Mouse (Mus musculus) layer of hippocampus, adult 9-11 months (tissue): ENCODE measurements at regions not wholly inside any gene's neighbourhood (a gene's known extent, or its start where the extent isn't known, plus 50 kb on each side); places are given as distances from the start of the nearest gene placed in this dataset.
"Not testable (repeated sequence)": the region's sequence is repeated elsewhere in the genome, so short reads cannot be mapped to it uniquely, and the experiment has no call there.

Experiments
- DNase-seq: peaks from one replicate; pipeline ENCODE4 v3.0.0; 2022

DNA sequence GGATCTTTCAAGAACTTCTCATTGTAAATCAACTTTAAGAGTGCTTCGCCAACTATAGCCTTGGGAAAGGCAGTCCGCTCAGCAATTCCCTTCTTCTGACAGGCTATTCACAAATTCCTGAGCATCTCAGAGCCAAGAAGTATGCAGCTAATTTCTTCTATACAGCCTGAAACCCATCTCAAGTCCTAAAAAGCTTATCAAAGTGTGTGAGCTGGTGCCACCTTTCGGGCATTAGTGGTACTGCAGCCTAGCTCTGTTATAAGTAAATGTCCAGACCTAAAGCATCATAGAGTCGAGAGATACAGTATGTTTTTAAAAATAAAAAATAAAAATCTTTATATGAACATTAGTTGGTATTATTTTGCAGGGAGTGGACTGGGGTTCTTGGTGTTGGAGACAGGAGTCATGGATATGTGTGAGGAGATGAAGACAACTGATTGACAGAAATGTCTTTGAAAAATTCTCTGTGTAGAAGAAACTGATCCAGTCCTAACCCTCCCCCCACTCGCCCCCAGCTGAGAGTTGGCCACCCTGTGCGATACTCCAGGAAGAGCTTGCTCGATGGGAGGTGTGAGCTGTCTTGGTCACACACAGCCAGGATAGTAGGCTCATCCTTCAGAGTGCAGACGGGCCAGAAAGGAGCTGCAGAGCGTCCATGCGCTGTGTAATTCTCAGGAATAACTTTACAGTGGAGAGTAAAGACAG is 56.4 kb downstream of the Bod1 start:
- DNase-seq: peak; percentile 67

DNA sequence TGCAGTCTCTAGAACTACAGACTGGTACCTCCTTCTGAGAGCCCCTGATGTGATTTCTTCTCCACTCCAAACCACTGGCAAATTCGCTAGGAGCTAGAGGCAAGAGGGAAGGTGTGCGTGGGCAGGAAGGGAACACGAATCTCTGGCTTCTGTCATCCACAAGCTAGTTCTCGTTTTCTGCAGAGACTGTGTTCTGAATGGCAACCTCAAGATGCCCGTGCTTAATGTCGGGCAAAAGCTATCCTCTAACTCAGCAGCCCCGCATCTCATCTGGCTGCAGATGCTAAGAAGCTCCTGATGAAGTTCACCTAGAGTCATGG is 57.3 kb downstream of the Bod1 start:
- no peak for DNase-seq

- no peak for DNase-seq
These were observed 57.8 kb downstream of the Bod1 start for GRCm38 (mm10) chr11:31613688-31614393.

- DNase-seq: no peak
These were observed 63.2 kb downstream of the Bod1 start for GRCm38 (mm10) chr11:31608458-31608857.

DNA sequence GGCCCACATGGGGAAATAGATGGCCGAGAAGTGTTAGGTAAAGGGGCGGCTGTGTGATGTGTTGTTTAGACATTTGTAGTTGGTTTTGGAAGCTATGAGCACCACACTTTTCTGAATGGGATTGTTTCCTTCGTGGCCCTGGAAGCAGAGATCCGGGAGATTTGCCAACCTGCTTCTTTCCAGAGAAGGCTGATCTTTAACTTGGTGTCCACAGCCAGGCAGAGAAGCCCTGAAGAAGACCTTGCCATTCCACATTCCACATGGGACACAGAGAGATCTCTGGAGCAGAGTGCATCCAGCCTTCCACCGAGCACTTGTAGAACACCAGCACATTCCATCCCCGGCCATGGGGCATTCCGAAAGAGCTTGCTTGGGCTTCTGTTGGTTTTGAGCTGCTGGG is 70.2 kb downstream of the Bod1 start:
- no peak for DNase-seq

GRCm38 (mm10) chr11:31593604-31594003 is 78.1 kb downstream of the Bod1 start:
- no peak for DNase-seq

- no peak for DNase-seq
These were observed 79.6 kb downstream of the Bod1 start for GRCm38 (mm10) chr11:31592061-31592460.

DNA sequence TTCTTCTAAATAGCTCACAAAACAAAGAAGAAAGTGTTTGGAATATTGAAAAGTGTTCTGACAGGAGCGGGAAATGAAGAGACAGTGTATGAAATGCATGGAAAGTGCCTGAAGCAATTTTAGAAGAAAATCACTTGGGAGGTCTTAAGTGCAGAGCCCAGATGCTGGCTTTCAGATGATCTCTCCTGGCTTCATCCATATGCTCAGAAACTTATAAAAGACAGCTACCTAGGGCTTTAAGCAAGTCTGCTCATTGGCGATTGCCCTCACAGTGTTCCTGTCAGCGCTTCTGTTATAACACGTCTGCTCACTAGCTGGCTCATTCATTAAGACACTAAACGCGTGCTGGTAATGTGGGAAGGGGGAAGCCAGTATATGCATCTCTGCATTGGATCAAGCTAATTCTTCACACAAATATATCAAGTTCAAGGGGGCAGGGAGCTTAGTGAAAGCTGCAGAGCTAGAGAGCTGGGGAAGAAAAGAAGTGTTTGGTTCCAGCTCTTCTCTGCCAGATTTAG is 80.6 kb downstream of the Bod1 start:
- DNase-seq: no peak

DNA sequence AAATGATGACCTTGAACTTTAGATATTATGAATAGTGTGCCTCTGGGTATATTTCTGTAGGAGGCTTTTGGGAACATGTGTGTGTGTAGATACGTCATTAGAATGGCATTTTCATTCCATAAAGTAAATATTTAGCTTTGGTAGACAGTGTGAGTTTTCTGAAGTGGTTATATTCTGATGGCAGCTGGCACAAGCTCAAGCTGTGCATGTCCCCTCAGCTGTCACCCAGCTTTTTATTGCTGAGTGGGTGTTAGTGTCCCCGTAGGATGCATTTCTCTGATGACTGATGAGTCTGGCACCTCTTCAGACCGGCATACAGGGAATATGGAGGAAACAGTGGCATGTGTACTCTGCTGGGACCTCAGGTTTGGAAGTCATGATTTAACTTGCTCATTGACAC is 96.7 kb downstream of the Bod1 start:
- DNase-seq: peak; percentile 30

GRCm38 (mm10) chr11:31564742-31565510 is 106.8 kb downstream of the Bod1 start:
- peak; percentile 17 for DNase-seq

GRCm38 (mm10) chr11:31563826-31564741 is 107.6 kb downstream of the Bod1 start:
- DNase-seq: no peak

DNA sequence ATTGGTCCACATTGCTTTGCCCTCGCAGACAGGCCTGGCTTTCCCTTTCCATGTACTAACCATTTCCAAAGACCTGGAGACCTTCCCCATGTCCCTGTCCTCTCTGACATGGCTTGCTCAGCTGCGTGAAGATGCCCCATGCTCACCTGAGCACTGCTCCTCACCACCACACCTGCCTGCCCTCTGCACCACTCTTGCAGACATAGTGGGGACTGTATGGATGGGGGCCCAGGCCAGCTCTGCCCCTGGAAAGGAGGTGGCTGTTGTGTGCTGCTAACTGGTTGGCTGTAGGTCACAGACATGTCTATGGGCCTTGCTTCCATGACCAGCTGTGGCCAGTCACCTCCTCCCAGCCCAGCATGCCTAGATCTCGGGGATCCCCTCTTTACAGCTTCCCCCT is 108.7 kb downstream of the Bod1 start:
- no peak for DNase-seq

DNA sequence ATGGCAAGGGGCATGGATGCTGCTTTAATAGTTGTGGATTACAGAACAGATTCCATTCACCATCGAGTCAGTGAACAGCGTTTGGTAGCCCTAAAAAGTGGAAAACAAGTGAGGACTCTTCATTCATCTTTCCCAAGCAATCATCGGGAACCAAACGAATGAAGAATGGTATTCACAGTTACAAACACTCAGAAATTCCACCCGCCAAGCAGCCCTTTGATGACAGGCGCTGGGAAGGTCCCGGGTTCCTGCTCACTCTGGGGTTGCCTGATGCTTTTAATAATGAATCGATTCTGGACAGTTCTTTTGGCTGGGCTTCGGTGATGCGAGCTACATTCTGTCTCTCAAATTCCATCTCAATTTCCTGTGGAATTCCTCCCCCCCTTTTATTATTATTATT is 110.9 kb downstream of the Bod1 start:
- DNase-seq: no peak

- no peak for DNase-seq
These were observed 116.6 kb downstream of the Bod1 start for GRCm38 (mm10) chr11:31555042-31555441.

GRCm38 (mm10) chr11:31551614-31552271 is 119.9 kb downstream of the Bod1 start:
- DNase-seq: no peak

GRCm38 (mm10) chr11:31550747-31551613 is 120.7 kb downstream of the Bod1 start:
- no peak for DNase-seq

GRCm38 (mm10) chr11:31545514-31545913 is 126.2 kb downstream of the Bod1 start:
- not testable (repeated sequence) for DNase-seq

GRCm38 (mm10) chr11:31542635-31543219 is 129.0 kb downstream of the Bod1 start:
- no peak for DNase-seq

GRCm38 (mm10) chr11:31541425-31541824 is 130.3 kb downstream of the Bod1 start:
- no peak for DNase-seq

- no peak for DNase-seq
These were observed 130.9 kb downstream of the Bod1 start for GRCm38 (mm10) chr11:31540816-31541215.

DNA sequence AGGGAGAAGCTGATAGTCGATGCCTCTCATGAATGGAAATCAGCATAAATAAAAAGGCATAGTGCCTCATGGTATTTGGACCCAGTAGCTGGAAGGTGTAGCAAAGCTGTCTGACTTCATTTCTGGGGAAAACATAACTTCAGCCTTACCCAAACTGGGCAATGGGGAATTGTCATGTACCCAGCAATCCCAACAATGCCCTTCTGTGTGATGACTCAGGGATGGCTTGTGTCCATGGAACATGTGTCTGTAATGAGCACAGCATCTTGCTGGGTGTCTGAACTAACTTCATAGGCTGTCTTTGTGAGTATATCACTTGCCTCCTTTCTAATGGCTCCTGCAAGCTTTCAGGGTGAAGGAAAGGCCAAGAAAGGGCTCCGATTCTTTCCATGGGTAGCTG is 140.3 kb downstream of the Bod1 start:
- DNase-seq: no peak
